Mouse (Mus musculus): ENCODE results near the gene Taf4. TPM values are rescaled to one million over a fixed set of nuclear protein-coding genes. Genes with fewer than 3 reads are reported as not detected.
A peak's percentile ranks its signal among the peaks of the same experiment; 100 is the strongest.

The Taf4 gene
- polyA plus RNA-seq, 1 experiment from 2014 or later, result 2.5 TPM

- Histone ChIP-seq H3K9ac (ENCODE audit: low read depth, low read length) (no peak overlapping the region), H3K9me3 (ENCODE audit: control insufficient read depth, low read length) (no peaks in the 10 kb centered on the region), H3K4me2 (ENCODE audit: low read depth, low read length) (no peak overlapping the region), H3K36me3 (ENCODE audit: control insufficient read depth, insufficient read depth, low read length) (no peaks in the 10 kb centered on the region), H3K4me1 (ENCODE audit: control insufficient read depth, insufficient read depth, low read length) (no peaks in the 10 kb centered on the region), H3K27ac (ENCODE audit: low read length) (no peak overlapping the region), H3K4me3 (ENCODE audit: low read length) (no peak overlapping the region), H3K27me3 (replicated peaks; ENCODE audit: control insufficient read depth, insufficient read depth, low read length) (no peaks in the 10 kb centered on the region)
- 71% methylated on average over 10 of the region's 10 CpGs for WGBS
- no peak for ATAC-seq
Observed at GRCm38 (mm10) chr2:179986437-179987022, 10.1 kb upstream of the Taf4 start.

GRCm38 (mm10) chr2:179985695-179986094 lies 9.2 kb upstream of the Taf4 start:
- Histone ChIP-seq H3K27ac (ENCODE audit: low read length) (no peak overlapping the region), H3K4me3 (ENCODE audit: low read length) (no peak overlapping the region), H3K4me1 (ENCODE audit: control insufficient read depth, insufficient read depth, low read length) (no peaks in the 10 kb centered on the region), H3K9ac (ENCODE audit: low read depth, low read length) (no peak overlapping the region), H3K4me2 (ENCODE audit: low read depth, low read length) (no peak overlapping the region), H3K27me3 (replicated peaks; ENCODE audit: control insufficient read depth, insufficient read depth, low read length) (no peaks in the 10 kb centered on the region), H3K36me3 (ENCODE audit: control insufficient read depth, insufficient read depth, low read length) (no peaks in the 10 kb centered on the region), H3K9me3 (ENCODE audit: control insufficient read depth, low read length) (no peaks in the 10 kb centered on the region)
- 95% methylated on average over 1 of the region's 1 CpGs for whole genome bisulfite sequencing
- ATAC-seq, result no peak

GRCm38 (mm10) chr2:179984830-179985229 lies 8.4 kb upstream of the Taf4 start:
- no peaks in the 10 kb centered on the region for H3K4me1 ChIP-seq (ENCODE audit: control insufficient read depth, insufficient read depth, low read length)
- no peak for ATAC-seq
- no peaks in the 10 kb centered on the region for H3K27me3 ChIP-seq (replicated peaks; ENCODE audit: control insufficient read depth, insufficient read depth, low read length)
- no peak overlapping the region for H3K4me3 ChIP-seq (ENCODE audit: low read length)
- H3K9me3 ChIP-seq (ENCODE audit: control insufficient read depth, low read length), result no peaks in the 10 kb centered on the region
- no peak overlapping the region for H3K27ac ChIP-seq (ENCODE audit: low read length)
- H3K4me2 ChIP-seq (ENCODE audit: low read depth, low read length), result no peak overlapping the region
- no peak overlapping the region for H3K9ac ChIP-seq (ENCODE audit: low read depth, low read length)
- 46% methylated on average over 7 of the region's 7 CpGs for WGBS
- H3K36me3 ChIP-seq (ENCODE audit: control insufficient read depth, insufficient read depth, low read length), result no peaks in the 10 kb centered on the region

GRCm38 (mm10) chr2:179982715-179983114 lies 6.3 kb upstream of the Taf4 start:
- Histone ChIP-seq H3K4me3 (ENCODE audit: low read length) (no peak overlapping the region), H3K9ac (ENCODE audit: low read depth, low read length) (no peak overlapping the region), H3K27ac (ENCODE audit: low read length) (no peak overlapping the region), H3K4me2 (ENCODE audit: low read depth, low read length) (no peak overlapping the region), H3K36me3 (ENCODE audit: control insufficient read depth, insufficient read depth, low read length) (no peaks in the 10 kb centered on the region), H3K4me1 (ENCODE audit: control insufficient read depth, insufficient read depth, low read length) (peaks cover 1% of the 10 kb centered on the region), H3K9me3 (ENCODE audit: control insufficient read depth, low read length) (no peaks in the 10 kb centered on the region), H3K27me3 (replicated peaks; ENCODE audit: control insufficient read depth, insufficient read depth, low read length) (no peaks in the 10 kb centered on the region)
- 89% methylated on average over 3 of the region's 3 CpGs for WGBS
- no peak for ATAC-seq

GRCm38 (mm10) chr2:179980616-179981015 lies 4.2 kb upstream of the Taf4 start:
- Histone ChIP-seq H3K4me2 (ENCODE audit: low read depth, low read length) (no peak overlapping the region), H3K9ac (ENCODE audit: low read depth, low read length) (no peak overlapping the region)
- WGBS, result 48% methylated on average over 4 of the region's 4 CpGs

GRCm38 (mm10) chr2:179979836-179980235 lies 3.4 kb upstream of the Taf4 start:
- Histone ChIP-seq H3K4me2 (ENCODE audit: low read depth, low read length) (no peak overlapping the region), H3K27ac (ENCODE audit: low read length) (no peak overlapping the region), H3K36me3 (ENCODE audit: control insufficient read depth, insufficient read depth, low read length) (no peaks in the 10 kb centered on the region), H3K9ac (ENCODE audit: low read depth, low read length) (no peak overlapping the region), H3K27me3 (replicated peaks; ENCODE audit: control insufficient read depth, insufficient read depth, low read length) (no peaks in the 10 kb centered on the region), H3K4me1 (ENCODE audit: control insufficient read depth, insufficient read depth, low read length) (peaks cover 10% of the 10 kb centered on the region), H3K9me3 (ENCODE audit: control insufficient read depth, low read length) (no peaks in the 10 kb centered on the region), H3K4me3 (ENCODE audit: low read length) (no peak overlapping the region)
- 66% methylated on average over 8 of the region's 8 CpGs for WGBS
- no peak for ATAC-seq

More at GRCm38 (mm10) chr2:179980616-179981015, 4.2 kb upstream of the Taf4 start:
- no peak overlapping the region for H3K4me3 ChIP-seq (ENCODE audit: low read length)
- H3K9me3 ChIP-seq (ENCODE audit: control insufficient read depth, low read length), result no peaks in the 10 kb centered on the region
- no peak overlapping the region for H3K27ac ChIP-seq (ENCODE audit: low read length)
- H3K27me3 ChIP-seq (replicated peaks; ENCODE audit: control insufficient read depth, insufficient read depth, low read length), result no peaks in the 10 kb centered on the region
- no peak for ATAC-seq
- peaks cover 5% of the 10 kb centered on the region for H3K4me1 ChIP-seq (ENCODE audit: control insufficient read depth, insufficient read depth, low read length)
- H3K36me3 ChIP-seq (ENCODE audit: control insufficient read depth, insufficient read depth, low read length), result no peaks in the 10 kb centered on the region

GRCm38 (mm10) chr2:179978250-179978649 lies 1.8 kb upstream of the Taf4 start:
- Histone ChIP-seq H3K9ac (ENCODE audit: low read depth, low read length) (no peak overlapping the region), H3K4me1 (ENCODE audit: control insufficient read depth, insufficient read depth, low read length) (peaks cover 24% of the 10 kb centered on the region), H3K9me3 (ENCODE audit: control insufficient read depth, low read length) (no peaks in the 10 kb centered on the region), H3K36me3 (ENCODE audit: control insufficient read depth, insufficient read depth, low read length) (no peaks in the 10 kb centered on the region), H3K4me2 (ENCODE audit: low read depth, low read length) (no peak overlapping the region), H3K27ac (ENCODE audit: low read length) (no peak overlapping the region), H3K4me3 (ENCODE audit: low read length) (no peak overlapping the region), H3K27me3 (replicated peaks; ENCODE audit: control insufficient read depth, insufficient read depth, low read length) (no peaks in the 10 kb centered on the region)
- WGBS, result 80% methylated on average over 3 of the region's 3 CpGs
- no peak for ATAC-seq

- peak overlapping the region; percentile 82 for H3K4me3 ChIP-seq (ENCODE audit: low read length)
- H3K4me2 ChIP-seq (ENCODE audit: low read depth, low read length), result peak overlapping the region; percentile 62
- H3K4me1 ChIP-seq (ENCODE audit: control insufficient read depth, insufficient read depth, low read length), result peaks cover 29% of the 10 kb centered on the region
- 6% methylated on average over 10 of the region's 10 CpGs for WGBS
- H3K36me3 ChIP-seq (ENCODE audit: control insufficient read depth, insufficient read depth, low read length), result no peaks in the 10 kb centered on the region
- H3K9ac ChIP-seq (ENCODE audit: low read depth, low read length), result peak overlapping the region; percentile 96
- H3K9me3 ChIP-seq (ENCODE audit: control insufficient read depth, low read length), result no peaks in the 10 kb centered on the region
- no peak for ATAC-seq
- H3K27me3 ChIP-seq (replicated peaks; ENCODE audit: control insufficient read depth, insufficient read depth, low read length), result no peaks in the 10 kb centered on the region
- peak overlapping the region; percentile 95 for H3K27ac ChIP-seq (ENCODE audit: low read length)
Observed at GRCm38 (mm10) chr2:179977344-179978025, 1.0 kb upstream of the Taf4 start.

- Histone ChIP-seq H3K4me2 (ENCODE audit: low read depth, low read length) (peak overlapping the region; percentile 95), H3K9ac (ENCODE audit: low read depth, low read length) (peak overlapping the region; percentile 88), H3K27me3 (replicated peaks; ENCODE audit: control insufficient read depth, insufficient read depth, low read length) (no peaks in the 10 kb centered on the region), H3K4me3 (ENCODE audit: low read length) (peak overlapping the region; percentile 80), H3K36me3 (ENCODE audit: control insufficient read depth, insufficient read depth, low read length) (no peaks in the 10 kb centered on the region), H3K4me1 (ENCODE audit: control insufficient read depth, insufficient read depth, low read length) (peaks cover 38% of the 10 kb centered on the region), H3K9me3 (ENCODE audit: control insufficient read depth, low read length) (no peaks in the 10 kb centered on the region), H3K27ac (ENCODE audit: low read length) (peak overlapping the region; percentile 90)
- peak; percentile 45; the same call in 1 of the 2 replicates for ATAC-seq
- WGBS, result under 1% methylated on average over 30 of the region's 54 CpGs
Observed at GRCm38 (mm10) chr2:179976295-179976627, 185 bp downstream of the Taf4 start.

Measured in intestine, embryonic 16.5 days (tissue).